Mouse (Mus musculus) kidney, postnatal 10 days (tissue): ENCODE data around the gene Mfrp.
A peak's percentile ranks its signal among the peaks of the same experiment; 100 is the strongest.

Source experiments
- DNase-seq: peaks from one replicate; pipeline ENCODE4 v3.0.0; 2021; ENCODE audit warnings: mixed read lengths

The Mfrp gene

DNA sequence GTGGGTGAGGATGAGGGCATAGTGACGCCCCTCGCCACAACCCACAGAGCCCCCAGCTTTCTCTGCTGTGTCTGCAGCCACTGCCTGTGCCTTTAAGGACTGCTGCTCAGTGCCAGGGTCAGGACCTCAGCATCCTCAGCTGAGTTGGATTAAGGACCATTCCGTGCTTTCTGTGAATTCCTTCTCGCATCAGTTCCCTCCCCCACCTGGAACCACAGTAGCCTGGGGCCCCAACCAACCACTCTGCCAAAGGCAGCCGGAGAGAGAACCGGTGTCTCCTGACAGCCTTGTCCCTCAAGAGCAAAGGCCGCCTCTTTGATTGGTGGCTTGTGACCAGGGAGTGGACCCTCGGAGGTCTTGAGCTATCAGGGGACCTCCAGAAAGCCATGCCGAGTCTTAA, at the start of gene Mfrp:
TSS of gene Mfrp (plus strand) at position 240 of the 400 bp plus-strand sequence.
- no peak for DNase-seq

DNA sequence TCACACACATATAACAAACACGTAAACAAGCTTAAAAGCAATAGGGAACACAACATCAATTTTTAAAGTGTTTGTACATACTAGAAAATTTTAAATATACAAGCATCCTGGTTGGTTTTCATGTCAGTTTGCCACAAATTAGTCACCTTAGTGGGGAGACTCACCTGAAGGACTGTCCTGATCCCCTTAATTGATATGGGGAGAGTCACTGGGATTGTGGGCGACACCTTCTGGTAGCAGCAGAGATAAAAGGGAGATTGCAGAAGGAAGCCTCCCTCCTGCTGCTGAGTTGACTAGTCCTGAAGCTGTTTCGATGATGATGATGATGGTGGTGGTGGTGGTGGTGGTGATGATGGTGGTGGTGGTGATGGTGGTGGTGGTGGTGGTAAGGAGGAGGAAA, 48.7 kb upstream of the Mfrp start:
- no peak for DNase-seq

DNA sequence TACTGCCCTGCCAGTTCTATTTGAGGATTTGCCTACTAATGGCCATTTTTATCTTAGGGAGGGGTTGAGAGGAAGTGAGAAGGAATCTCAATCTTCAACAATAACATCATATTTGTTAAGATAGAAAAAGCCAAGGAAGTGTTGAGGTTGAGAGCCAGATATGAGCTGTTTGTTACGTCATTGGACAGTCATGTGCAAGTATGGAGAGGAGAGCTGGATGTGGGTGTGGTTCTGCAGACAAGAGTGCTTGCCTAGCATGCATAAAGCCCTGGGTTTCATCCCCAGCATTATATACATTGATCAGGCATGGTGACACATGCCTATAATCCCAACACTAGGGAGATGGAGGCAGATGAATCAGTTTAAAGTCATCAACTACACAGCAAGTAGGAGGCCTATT, 47.6 kb upstream of the Mfrp start:
- no peak for DNase-seq

DNA sequence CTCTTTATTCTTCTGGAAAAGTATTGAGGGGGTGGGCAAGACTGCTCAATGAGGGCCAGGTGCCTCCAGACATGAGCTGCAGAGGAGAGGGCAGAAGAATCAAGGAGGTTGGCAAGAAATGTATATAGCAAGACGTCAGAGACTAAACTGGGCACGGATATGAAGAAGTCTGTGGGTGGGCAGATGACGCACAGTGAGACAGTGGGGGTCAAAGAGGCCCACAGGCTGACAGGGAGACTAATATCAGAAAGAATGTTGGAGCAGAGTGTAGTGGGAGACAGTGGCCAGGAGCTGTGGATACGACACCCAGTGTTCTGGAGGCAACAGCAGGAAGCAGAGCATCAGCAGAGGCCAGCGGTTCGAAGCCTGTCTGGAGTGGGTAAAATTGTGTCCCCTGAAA, 42.9 kb upstream of the Mfrp start:
- DNase-seq: no peak

DNA sequence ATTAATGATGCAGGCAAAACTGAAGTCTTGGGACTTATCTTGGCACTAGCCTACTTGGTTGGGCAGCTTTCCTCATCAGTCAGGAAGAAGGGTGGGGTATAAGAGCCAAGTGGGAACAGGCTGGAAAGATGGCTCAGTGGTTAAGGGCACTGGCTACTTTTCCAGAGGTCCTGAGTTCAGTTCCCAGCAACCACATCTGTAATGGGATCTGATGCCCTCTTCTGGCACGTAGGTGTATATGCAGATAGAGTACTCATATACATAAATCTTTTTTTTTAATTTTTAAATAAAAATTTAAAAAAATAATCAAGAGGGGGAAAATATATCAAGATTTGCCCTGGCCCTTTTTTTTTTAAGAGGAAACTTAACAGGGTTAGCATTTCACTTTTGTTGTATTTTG, 36.4 kb upstream of the Mfrp start:
- DNase-seq: no peak

DNA sequence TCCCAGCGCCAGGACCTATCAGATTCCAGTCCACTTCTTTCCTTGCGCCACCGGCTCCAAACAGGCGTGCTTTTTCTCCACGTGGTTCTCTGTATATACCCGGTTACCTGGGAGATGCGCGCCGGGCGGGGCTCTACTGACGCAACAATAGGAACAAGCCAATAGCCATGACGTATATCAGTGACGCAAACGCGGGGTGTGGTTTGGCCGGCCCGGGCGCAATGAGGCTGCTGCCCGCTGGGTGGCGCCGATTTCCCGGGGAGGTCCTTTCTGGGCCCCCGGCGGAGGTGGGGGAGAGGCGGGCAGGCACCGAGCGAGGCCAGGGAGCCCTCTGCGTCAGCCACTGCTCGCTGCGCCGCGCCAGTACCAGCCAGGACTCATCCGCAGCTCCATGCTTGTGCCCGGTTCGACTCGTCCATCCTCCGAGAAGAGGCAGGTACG, 34.7 kb upstream of the Mfrp start, which contains the start of gene Usp2:
TSS of gene Usp2 (plus strand) at position 237 of the 441 bp plus-strand sequence.
- peak; percentile 99 for DNase-seq

DNA sequence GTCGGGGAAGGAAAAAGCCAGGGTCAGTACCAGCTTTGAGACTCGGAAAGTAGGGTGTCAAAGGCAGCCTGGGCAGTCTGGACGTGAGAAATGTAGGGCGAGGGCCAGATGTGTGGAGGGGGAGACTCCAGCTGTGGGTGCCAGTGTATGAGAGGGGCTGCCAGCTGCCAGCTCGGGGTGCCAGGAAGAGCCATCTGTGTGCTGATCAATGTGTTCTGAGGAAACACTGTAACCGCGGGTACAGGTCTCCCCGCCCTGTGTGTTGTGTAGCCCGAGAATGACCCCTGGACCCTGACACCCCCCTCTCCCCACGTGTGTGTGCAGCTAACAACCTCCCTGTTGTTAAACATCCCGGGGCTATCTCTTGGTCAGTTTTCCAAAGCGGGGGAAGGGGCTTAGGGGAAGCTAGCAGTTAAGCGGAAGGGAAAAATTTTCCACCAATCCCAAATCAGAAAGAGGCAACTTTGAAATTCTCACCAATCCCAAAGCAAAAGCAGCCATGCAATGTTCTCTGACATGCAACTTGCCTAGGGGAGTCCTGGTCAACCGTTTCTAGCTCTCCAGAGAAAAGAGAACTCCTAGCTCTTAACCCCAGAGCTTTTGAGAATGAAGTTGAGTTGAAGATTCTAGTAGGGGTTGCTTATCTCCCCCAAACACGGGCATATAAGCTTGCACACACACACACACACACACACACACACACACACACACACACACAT, 34.1 kb upstream of the Mfrp start:
- DNase-seq: no peak

DNA sequence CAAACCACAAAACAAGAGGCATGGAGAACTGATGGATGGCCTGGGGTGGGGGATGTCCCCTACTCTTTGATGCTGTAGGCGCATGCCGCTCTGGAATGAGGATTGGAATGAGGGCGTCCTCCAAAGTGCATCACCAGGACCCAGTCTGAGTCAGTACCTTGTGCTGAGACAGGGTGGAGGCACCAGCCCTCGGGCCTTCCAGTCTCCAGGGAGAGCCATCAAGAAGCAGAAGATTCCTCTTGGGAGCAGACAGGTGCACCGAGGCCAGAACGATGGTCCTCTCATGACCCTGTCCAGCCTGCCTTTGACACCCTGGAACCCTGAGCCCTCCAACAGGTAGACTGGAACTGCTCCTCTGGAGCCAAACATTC, 33.6 kb upstream of the Mfrp start:
- no peak for DNase-seq

DNA sequence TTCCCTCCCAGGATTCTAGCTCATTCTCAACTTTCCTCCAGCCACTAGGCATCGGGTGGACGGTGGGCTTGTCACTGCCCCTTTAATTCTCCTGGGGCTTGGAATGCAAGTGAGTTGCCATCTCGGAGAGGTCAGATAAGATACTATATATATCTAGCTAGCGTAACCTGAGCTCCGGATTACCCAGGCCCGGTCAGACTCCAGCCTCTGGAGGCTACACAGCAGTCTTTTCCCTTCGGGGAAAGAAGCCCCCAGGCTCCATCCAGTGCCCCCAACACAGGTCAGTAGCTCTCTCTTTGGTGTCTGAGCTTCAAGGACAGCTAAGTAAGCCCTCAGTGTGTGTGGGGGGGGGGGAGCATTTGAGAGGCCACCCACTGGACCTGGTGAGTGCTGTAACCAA, 32.3 kb upstream of the Mfrp start:
- DNase-seq: no peak

DNA sequence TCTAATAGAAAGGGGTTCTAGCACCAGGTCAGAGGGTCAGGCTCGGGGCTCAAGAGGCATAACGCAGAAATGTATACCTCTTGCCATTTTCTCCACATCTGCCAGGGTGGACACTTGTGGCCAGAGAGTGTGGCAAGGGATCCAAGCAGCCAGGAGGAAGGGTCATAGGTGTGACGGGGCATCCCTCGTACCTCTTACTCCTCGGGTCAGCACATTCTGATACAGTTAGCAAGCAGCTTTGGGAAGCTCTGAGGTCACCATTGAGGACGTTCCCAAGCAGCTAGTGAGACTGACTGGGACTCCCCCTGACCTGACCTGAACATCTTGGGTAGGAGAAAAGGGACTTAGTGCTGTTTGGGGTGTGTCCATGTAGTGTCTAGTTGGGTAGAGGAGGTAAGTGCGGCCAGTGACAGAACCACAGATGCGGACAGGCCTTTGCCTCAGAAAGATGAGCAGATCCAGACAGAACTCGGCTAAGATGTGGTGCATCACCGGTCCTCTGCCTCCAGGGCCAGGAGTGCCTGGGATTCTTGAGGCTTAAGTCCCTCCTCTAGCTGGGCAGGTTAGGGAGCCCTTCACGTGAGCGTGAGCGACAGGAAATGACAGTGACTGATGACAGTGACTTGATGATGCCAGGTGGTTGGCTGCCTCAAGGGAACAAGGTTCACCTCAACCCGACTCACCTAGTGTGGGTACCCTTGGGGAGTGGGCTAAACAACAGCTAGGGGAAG, 31.3 kb upstream of the Mfrp start:
- DNase-seq: no peak

DNA sequence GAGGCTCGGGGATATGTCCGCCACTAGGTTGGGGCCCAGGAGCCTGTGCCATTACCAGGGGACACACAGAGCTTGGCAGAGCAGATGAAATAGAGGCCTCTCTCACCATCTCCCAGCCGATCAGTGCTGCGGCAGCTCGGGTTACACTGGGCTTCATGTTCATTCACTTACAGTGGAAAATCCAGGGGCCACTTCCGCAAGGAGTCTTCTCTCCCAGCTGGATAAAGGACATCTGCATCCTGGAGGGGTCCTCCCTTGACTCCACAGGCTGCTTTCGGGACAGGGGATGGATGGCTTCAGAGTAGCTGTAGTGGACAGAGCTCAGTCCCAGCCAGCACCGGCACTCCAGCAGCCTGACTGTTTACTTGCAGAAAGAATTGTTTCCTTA, 30.7 kb upstream of the Mfrp start:
- DNase-seq: no peak

DNA sequence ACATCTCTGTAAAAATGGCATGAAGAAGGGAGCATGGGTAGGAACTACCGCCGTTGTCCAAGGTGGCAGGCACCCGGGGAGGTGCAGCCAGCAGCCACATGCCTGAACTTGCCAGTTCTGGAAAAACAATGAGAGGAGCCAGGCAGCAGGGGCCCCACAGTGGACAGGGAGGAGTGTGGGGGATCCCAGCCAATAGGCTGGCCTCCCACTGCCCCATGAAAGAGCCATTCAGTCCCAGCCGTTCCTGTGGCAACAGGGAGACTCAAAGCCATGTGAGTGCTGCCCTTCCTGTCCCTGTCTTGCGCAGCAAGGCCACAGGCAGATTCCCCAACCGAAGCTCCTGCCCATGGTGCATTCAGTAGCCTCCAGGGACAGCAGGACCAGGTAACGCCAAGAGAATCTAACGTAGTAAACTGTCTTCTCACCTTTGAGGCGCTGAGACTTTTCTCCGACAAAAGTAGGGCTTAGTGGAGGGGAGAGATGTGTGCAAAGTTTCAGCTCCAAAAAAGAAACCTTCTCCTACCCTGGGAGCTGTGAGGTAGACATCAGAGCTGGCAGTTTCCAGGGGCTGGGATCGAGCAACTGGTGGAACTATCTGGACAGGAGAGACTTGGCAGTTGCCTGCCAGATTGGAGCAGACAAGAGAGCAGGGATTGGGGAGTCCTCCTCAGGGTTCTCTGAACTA, 29.5 kb upstream of the Mfrp start:
- no peak for DNase-seq

DNA sequence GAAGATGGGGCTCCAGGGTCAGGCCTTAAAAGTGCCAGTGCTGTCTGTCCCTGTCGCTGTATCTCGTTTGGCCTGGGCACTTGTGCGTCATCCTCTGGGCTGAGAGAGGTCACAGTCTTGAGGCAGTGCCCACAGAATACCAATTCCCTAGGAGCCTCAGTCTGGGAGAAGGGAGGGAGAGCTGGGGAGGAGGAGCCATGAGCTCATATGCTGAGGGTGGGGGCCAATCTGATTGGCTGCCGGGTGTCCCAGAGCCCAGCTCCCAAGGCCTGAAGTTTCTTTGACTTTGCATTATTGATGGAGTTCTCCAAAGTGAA, 29.0 kb upstream of the Mfrp start:
- DNase-seq: no peak

DNA sequence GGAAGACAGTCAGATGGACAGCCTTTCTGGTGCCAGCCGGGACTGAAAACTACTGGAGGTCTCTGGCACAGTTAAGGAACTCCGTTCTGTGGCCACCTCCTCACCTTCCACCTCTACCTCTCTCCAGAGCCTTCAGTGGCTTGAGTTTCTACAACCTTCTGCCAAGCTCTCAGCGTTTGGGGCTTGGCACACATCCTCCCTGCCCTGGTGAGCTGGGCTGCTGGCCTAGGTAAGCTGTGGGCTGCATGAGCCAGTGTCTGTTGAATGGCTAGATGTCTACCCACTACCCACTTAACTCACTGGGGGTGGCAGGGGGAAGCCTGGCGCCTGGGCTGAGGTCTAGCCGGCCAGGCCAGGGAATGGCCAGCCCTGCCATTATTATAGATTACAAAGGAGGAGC, 28.4 kb upstream of the Mfrp start:
- DNase-seq: no peak

DNA sequence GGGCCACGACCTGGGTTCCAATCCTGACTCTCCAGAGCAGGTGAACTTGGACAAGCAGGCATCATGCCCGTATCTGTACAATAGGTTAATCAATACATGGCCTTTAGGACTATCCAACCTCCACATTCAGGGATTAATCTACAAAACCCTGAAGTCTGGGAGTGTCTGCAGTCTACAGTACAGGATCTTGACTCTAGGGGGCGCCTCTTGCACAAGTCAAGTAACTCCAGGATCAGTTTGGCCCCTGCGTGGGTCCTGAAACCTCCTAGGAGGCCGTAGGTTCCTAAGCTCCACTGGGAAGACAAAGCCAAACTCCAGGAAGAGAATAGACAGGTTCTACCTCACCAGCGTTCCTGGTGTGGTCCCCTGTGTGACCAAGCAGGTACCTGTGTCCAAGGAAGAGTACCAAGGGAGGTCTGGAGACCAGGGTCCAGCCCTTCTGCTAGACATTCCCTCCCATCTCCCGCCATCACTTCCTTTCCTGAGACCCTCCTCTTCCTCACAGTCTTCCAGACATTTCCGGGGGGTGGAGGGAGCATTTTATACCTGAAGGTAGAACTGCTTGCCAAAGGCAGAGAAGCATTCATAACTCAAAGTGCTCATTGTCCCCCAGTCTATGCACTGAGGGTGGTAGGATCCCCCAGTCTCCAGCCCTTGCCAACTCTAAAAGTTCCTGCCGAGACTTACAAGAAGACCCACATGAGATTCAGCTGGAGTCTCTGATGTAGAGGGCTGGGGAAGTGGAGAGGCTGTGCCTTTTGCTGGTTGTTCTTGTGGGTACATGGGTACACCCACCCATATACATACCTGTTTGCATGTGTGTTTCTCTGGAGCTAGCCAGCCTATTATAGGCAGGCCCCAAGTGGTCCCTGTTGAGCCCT, 26.9 kb upstream of the Mfrp start:
- peak; percentile 63 for DNase-seq

DNA sequence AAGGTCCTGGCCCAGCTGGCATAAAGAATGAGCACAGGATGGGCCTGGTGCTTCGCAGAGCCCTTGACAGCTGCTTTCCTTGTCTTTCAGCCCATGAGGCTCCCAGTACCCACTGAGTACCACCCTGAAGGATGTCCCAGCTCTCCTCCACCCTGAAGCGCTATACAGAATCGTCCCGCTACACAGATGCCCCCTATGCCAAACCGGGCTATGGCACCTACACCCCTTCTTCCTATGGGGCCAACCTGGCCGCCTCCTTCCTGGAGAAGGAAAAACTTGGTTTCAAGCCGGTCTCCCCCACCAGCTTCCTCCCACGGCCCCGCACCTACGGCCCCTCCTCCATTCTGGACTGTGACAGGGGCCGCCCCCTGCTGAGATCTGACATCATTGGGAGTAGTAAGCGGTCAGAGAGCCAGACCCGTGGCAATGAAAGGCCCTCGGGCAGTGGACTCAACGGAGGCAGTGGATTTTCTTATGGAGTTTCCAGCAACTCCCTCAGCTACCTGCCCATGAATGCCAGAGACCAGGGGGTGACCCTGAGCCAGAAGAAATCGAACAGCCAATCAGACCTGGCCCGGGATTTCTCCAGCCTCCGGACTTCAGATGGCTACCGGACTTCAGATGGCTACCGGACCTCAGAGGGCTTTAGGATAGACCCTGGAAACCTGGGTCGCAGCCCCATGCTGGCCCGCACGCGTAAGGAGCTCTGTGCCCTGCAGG, 26.1 kb upstream of the Mfrp start:
- DNase-seq: peak; percentile 44

DNA sequence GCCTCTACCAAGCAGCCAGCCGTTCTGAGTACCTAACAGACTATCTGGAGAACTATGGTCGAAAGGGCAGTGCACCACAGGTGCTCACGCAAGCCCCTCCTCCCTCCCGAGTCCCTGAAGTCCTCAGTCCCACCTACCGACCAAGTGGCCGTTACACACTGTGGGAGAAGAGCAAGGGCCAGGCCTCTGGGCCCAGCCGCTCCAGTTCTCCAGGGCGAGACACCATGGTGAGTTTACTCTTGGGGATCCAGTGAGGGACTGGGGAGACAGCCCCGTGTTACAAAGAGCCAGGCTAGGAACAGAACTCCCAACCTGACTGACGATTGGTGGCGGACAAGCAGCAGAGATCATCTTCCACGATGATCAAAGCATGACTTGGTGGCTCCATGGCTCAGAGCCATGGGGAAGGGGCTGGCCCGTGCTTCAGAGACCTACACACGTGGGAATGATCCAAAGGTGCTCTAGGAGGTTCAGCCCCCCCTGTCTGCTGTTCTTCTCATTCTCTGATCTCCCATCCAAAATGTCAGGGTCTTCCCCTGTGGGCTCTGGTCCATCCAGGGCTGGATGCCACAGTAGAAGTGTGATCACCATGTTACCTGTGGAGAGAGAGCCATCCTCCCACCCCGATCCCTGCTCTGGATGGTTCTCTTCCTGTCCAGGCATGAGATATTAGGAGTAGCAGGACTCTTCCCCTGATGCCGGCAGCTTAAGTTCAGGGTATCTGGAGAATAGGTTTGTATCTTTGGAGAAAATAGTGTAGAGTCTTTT, 25.3 kb upstream of the Mfrp start:
- DNase-seq: peak; percentile 22

DNA sequence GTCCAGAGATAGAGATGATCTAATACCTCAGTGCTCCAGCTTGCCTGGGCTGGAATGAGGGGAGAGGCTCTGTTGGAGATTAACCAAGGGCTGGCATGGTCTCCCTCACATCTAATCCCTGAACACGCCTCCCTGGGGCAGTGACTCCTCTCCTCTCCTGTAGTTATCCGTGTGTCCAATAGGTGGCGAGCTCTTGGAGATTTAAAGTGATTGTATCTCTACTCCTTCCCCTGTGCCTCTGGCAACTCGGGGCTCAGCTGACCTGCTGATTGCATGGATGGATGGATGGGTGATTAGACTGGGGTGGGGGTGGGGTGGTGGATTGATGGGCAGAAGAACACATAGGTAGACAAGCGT, 24.8 kb upstream of the Mfrp start:
- DNase-seq: peak; percentile 81

DNA sequence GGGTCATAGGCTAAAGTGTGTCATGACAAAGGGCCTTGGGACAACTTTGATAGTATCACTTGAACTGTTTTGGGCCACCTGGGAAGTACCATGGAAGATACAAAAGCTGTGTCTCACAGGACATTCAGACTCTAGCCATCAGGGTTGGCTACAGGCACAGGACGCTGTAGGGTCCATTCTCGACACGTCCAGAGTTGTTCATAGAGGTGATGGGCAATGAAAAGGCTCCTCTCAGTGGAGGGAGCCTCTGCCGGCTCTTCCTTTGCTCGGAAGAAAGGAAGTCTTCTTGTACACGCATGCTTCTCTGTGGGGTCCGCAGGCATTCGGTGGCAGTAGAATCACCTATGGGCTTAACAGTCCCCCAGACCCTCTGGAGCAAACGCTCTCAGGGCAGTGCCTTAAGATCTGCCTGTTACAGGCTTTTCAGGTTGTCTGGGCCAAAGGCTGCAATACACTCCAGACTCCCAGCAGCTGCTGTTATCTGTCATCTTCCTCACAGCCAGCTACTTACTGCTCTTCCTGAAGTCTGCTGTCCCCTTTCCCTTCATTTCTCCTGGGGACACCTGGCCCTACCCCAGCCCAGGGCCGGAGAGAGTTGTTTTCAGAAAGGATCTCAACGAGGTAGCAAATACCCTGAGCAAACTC, 24.1 kb upstream of the Mfrp start:
- no peak for DNase-seq

DNA sequence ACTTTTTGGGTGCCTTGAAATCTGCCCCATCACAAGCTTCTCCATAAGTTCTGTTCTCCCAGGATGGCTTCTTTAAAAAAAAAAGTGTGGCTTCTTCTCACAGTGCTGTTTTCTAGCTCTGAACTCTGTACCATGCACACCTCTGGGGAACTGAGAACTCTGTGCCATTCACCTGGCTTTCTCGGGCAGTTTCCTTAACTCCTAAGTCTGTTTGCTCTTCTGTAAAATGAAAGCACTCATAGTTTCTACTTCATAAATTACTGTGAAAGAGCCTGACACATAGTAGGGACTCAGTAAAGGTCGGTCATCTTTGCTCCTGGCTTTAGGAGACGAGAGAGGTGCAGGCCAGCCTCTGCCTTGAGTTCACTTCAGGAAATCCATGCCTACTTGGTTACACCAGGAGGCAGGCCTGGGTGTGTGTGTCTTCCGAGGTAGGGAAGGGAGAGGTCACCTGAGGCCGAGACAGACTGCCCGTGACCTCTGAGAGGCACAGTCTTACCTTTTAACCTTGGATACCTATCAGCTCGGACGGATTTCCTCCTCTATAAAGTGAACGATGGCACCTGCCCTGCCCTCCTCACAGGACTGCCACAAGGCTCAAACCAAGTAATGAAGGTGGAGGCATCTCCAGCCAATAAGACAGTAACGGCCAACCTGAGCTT, 23.3 kb upstream of the Mfrp start:
- DNase-seq: no peak
